Mouse (Mus musculus) midbrain, embryonic 13.5 days (tissue): ENCODE results near the gene Klhl21. TPM values are rescaled to one million over a fixed set of nuclear protein-coding genes. Genes with fewer than 3 reads are reported as not detected.
A peak's percentile ranks its signal among the peaks of the same experiment; 100 is the strongest.

Experiments used
- ATAC-seq: fragments of 200-750 bp; cut with Nextera tagmentation; 2 replicates; pipeline ENCODE4 v1.8.0; 2017; ENCODE audit warnings: mild to moderate bottlenecking, moderate TSS enrichment, moderate library complexity
- H3K27ac ChIP-seq: fragments of 300-500 bp; sonication (generic); 2 replicates; pipeline ENCODE4 v1.5.1; 2015; ENCODE audit warnings: inconsistent platforms, mild to moderate bottlenecking, moderate library complexity
- H3K27me3 ChIP-seq: fragments of 300-500 bp; sonication (generic); 2 replicates; pipeline ENCODE4 v1.6.1; 2015; ENCODE audit warnings: mild to moderate bottlenecking, inconsistent platforms
- H3K36me3 ChIP-seq: fragments of 300-500 bp; sonication (generic); 2 replicates; pipeline ENCODE4 v1.6.1; 2015; ENCODE audit warnings: mild to moderate bottlenecking, inconsistent platforms
- H3K4me1 ChIP-seq: fragments of 300-500 bp; sonication (generic); replicated peaks from 2 replicates; pipeline ENCODE4 v1.6.1; 2015; ENCODE audit warnings: inconsistent platforms
- H3K4me2 ChIP-seq: fragments of 300-500 bp; sonication (generic); replicated peaks from 2 replicates; pipeline ENCODE4 v1.6.1; 2015; ENCODE audit warnings: moderate library complexity, mild to moderate bottlenecking, inconsistent platforms
- H3K4me3 ChIP-seq: fragments of 300-500 bp; sonication (generic); replicated peaks from 2 replicates; pipeline ENCODE4 v1.5.1; 2015; ENCODE audit warnings: mild to moderate bottlenecking, inconsistent platforms
- H3K9ac ChIP-seq: fragments of 300-500 bp; sonication (generic); replicated peaks from 2 replicates; pipeline ENCODE4 v1.6.1; 2015; ENCODE audit warnings: mild to moderate bottlenecking, inconsistent platforms
- H3K9me3 ChIP-seq: fragments of 300-500 bp; sonication (generic); 2 replicates; pipeline ENCODE4 v1.6.1; 2016; ENCODE audit warnings: mild to moderate bottlenecking, inconsistent platforms
- WGBS: fragments of 180-500 bp; shearing (Covaris S2); methylation state at CpG from one replicate; pipeline ENCODE4 v1.1.7; 2015; 5-methylcytosine and 5-hydroxymethylcytosine counted together
- polyA plus RNA-seq: library from polyadenylated mRNA; unstranded; fragments of >200 nt; fragmentation: Nextera tagmentation; extraction: Ambion mirVana; gene quantifications from 2 replicates; pipeline ENCODE4 v1.2.1, GENCODE M21; 2015

Klhl21 gene
- polyA plus RNA-seq, 1 experiment from 2014 or later: 3.0 TPM

DNA sequence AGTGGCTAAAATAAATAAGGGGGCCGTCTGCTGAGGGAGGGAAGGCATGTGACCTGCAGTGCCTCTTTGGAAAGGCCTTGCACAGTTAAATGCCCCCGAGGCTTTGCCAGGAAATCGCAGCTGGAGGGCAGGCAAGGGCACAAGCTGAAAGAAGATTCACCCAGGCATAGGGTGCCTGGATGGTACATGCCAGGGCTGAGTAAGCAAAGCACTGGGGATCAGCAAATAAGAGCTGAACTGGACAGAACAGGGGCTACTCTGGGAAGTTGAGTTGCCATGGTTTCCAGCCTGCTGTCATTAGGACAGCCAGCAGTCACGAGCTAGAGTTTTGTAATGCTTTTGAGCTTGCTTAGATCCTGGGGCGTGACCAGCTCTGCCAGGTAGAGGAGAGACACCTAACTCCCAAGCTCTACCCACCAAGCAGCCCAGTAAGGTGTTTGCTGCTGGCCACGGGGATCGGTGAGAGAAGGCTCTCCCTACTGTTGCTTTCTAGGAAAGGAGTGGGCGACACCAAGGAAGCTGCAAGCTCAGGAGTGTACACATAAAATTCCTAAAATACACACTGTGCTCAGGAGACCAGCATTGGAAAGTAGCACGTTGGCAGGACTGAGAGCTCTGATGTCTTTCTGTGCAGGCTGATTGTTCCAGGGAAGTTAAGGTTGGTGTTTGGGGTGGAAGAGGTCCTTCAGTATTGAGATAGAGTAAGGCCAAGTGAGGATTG, 53.9 kb downstream of the Klhl21 start:
- Histone ChIP-seq H3K36me3 (peaks cover 53% of the 10 kb centered on the region), H3K4me1 (no peaks in the 10 kb centered on the region), H3K4me3 (no peak overlapping the region), H3K9ac (no peak overlapping the region), H3K4me2 (no peak overlapping the region), H3K9me3 (no peaks in the 10 kb centered on the region), H3K27ac (no peak overlapping the region), H3K27me3 (no peaks in the 10 kb centered on the region)
- ATAC-seq: no peak
- WGBS: 80% methylated on average over 9 of the region's 9 CpGs

- H3K9ac ChIP-seq: no peak overlapping the region
- H3K4me3 ChIP-seq: no peak overlapping the region
- H3K27me3 ChIP-seq: no peaks in the 10 kb centered on the region
- H3K36me3 ChIP-seq: peaks cover 11% of the 10 kb centered on the region
- peaks cover 3% of the 10 kb centered on the region for H3K4me1 ChIP-seq
- H3K4me2 ChIP-seq: no peak overlapping the region
- H3K27ac ChIP-seq: no peak overlapping the region
- peak; percentile 27; the same call in 1 of the 2 replicates for ATAC-seq
- H3K9me3 ChIP-seq: no peaks in the 10 kb centered on the region
These were observed 58.7 kb downstream of the Klhl21 start for GRCm38 (mm10) chr4:152067280-152067679.

Other genes with a start within 250 kb of the Klhl21 start
- gene Camta1, start 146.9 kb upstream of the Klhl21 start, polyA plus RNA-seq: 161 and 163 TPM in 2 replicates
- gene Dnajc11, start 75.1 kb upstream of the Klhl21 start, polyA plus RNA-seq: 88.0 and 89.2 TPM in 2 replicates
- gene Thap3, start 19.8 kb upstream of the Klhl21 start, polyA plus RNA-seq: 34.7 and 38.0 TPM in 2 replicates
- gene Phf13, start 12.5 kb upstream of the Klhl21 start, polyA plus RNA-seq: 17.5 and 17.7 TPM in 2 replicates
- 17.9 and 26.3 TPM in 2 replicates for gene Zbtb48, start 18.9 kb downstream of the Klhl21 start, polyA plus RNA-seq
- gene Tas1r1, start 29.8 kb downstream of the Klhl21 start, polyA plus RNA-seq: 0.86 and 1.4 TPM in 2 replicates
- 24.3 and 26.0 TPM in 2 replicates for gene Nol9, start 30.5 kb downstream of the Klhl21 start, polyA plus RNA-seq
- 8.4 and 8.5 TPM in 2 replicates for gene Plekhg5, start 63.7 kb downstream of the Klhl21 start, polyA plus RNA-seq
- gene Tnfrsf25, start 107.1 kb downstream of the Klhl21 start, polyA plus RNA-seq: 0.87 and 0.97 TPM in 2 replicates
- gene Espn, start 143.6 kb downstream of the Klhl21 start, polyA plus RNA-seq: 0.07 TPM in 1 of 2 replicates, not detected in the other
- gene Hes2, start 150.1 kb downstream of the Klhl21 start, polyA plus RNA-seq: 0.26 and 0.28 TPM in 2 replicates
- 206 and 218 TPM in 2 replicates for gene Acot7, start 169.3 kb downstream of the Klhl21 start, polyA plus RNA-seq